ENCODE assay signal across 14 mouse cellular contexts in the genomic region with DNA sequence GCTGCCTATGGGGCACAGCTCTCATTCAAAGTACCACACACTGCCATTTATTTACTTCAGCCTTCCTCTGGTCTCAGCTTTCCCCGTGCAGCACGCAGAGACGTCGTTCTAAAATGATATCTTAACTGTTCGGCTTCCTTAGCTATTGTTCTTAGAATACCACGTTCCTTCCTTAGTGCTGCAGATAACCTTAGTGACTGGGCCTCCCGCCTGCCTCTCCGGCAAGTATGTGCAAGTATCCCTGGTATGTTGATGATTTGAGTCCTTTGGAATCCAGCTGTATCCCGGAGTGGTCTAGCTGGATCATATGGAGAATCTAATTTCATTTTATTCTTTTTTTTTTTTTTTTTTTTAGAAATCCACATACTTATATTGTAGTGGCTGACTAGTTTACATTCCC. TPM values are rescaled to one million over a fixed set of nuclear protein-coding genes. Genes with fewer than 3 reads are reported as not detected.
A peak's percentile ranks its signal among the peaks of the same experiment; 100 is the strongest.
DNase-seq lines count a peak whose midpoint lies in the region; ATAC-seq and TF ChIP-seq lines count a peak whose summit lies in the region.
"Had no signal": no experiment of that assay in that cellular context is flagged by ENCODE, and none has a peak within 500 bp of the region (broad histone marks: within the 10 kb centered on the region; RNA-seq: fewer than 3 reads in every experiment).

No protein-coding gene starts in this region.

- ATAC-seq in heart, embryonic 16.5 days (replicated peaks; ENCODE audit: extremely low read depth, insufficient read depth, low FRiP score) = peak; percentile 81
- no peak for ATAC-seq in forebrain, embryonic 11.5 days (replicated peaks; ENCODE audit: low FRiP score)
- ATAC-seq: activated CD4-positive, CD25-positive, alpha-beta regulatory T cell, adult 4 months had no signal

- 24% methylated on average over 9 of the region's 9 CpGs for WGBS in heart, embryonic 16.5 days
- whole genome bisulfite sequencing in heart, adult 2 months = 31% methylated on average over 9 of the region's 9 CpGs
- WGBS in forebrain, embryonic 11.5 days = 74% methylated on average over 9 of the region's 9 CpGs

- no peaks in the 10 kb centered on the region; the same call in 1 of the 2 replicates for H3K4me1 ChIP-seq in heart, embryonic 16.5 days (ENCODE audit: control insufficient read depth, insufficient read depth, low read length)
- no peaks in the 10 kb centered on the region; the same call in 1 of the 2 replicates for H3K4me1 ChIP-seq in heart, adult 2 months (ENCODE audit: control insufficient read depth, insufficient read depth, low read length)
- H3K4me1 ChIP-seq in forebrain, embryonic 11.5 days (replicated peaks; ENCODE audit: control insufficient read depth, insufficient read depth, low read length) = no peaks in the 10 kb centered on the region
- H3K4me1 ChIP-seq: hindbrain, embryonic 12.5 days had no signal

- no peak for TF ChIP-seq EP300 in heart, adult 2 months (IDR thresholded peaks at IDR 0.05; ENCODE audit: insufficient read depth, low read depth, low read length)

- TF ChIP-seq POLR2A in heart, adult 2 months (IDR thresholded peaks at IDR 0.05; ENCODE audit: insufficient read depth, low read depth, low read length) = no peak

- DNase-seq in heart, adult 2 months = no peak
- peak; percentile 14 for DNase-seq in Muller cell, postnatal 12 days (ENCODE audit: inconsistent ontology term)
- DNase-seq in embryo, embryonic 9.5 days (ENCODE audit: extremely low spot score) = peak; percentile 7
- DNase-seq in lung, postnatal 10 days = peak; percentile 23
- DNase-seq in forebrain, embryonic 11.5 days (ENCODE audit: low spot score) = no peak
- no peak for DNase-seq in right cerebral cortex, adult 18-20 months
- DNase-seq in B cell, adult 2 months = no peak
- DNase-seq: cerebellum, adult 9-11 months; left cerebral cortex, postnatal 4 days had no signal

- H3K36me3 ChIP-seq in heart, embryonic 16.5 days (ENCODE audit: control insufficient read depth, insufficient read depth) = no peaks in the 10 kb centered on the region
- H3K36me3 ChIP-seq in heart, adult 2 months (ENCODE audit: control insufficient read depth, insufficient read depth, low read length) = no peaks in the 10 kb centered on the region
- no peaks in the 10 kb centered on the region for H3K36me3 ChIP-seq in forebrain, embryonic 11.5 days (ENCODE audit: control insufficient read depth, insufficient read depth, low read length)
- H3K36me3 ChIP-seq: hindbrain, embryonic 12.5 days had no signal

- H3K4me3 ChIP-seq in heart, embryonic 16.5 days (ENCODE audit: low read length) = no peak overlapping the region
- no peak overlapping the region for H3K4me3 ChIP-seq in heart, adult 2 months
- no peak overlapping the region for H3K4me3 ChIP-seq in forebrain, embryonic 11.5 days (ENCODE audit: low read depth, low read length)
- H3K4me3 ChIP-seq: erythroblast, embryonic 14.5 days; hindbrain, embryonic 12.5 days; megakaryocyte, embryonic 14.5 days had no signal

- intact Hi-C loops in heart, adult 2 months (cut with DNase I) = loop anchor here (5.0 kb wide), 1 partner anchor 38 kb away; no protein-coding TSS in a partner anchor

- H3K27me3 ChIP-seq in heart, embryonic 16.5 days (ENCODE audit: control insufficient read depth, insufficient read depth, low read length) = no peaks in the 10 kb centered on the region
- H3K27me3 ChIP-seq in heart, adult 2 months (ENCODE audit: control insufficient read depth, insufficient read depth, low read length) = no peaks in the 10 kb centered on the region
- H3K27me3 ChIP-seq in forebrain, embryonic 11.5 days (ENCODE audit: control insufficient read depth, insufficient read depth, low read length) = no peaks in the 10 kb centered on the region
- H3K27me3 ChIP-seq: hindbrain, embryonic 12.5 days; megakaryocyte, embryonic 14.5 days had no signal

- H3K79me2 ChIP-seq in heart, adult 2 months (replicated peaks; ENCODE audit: control insufficient read depth, insufficient read depth, low read length) = no peaks in the 10 kb centered on the region

- no peak overlapping the region for H3K9ac ChIP-seq in heart, embryonic 16.5 days (ENCODE audit: low read length)
- H3K9ac ChIP-seq in heart, adult 2 months (ENCODE audit: low read depth, low read length) = no peak overlapping the region
- H3K9ac ChIP-seq in forebrain, embryonic 11.5 days (ENCODE audit: low read length) = no peak overlapping the region
- H3K9ac ChIP-seq: hindbrain, embryonic 12.5 days had no signal

- TF ChIP-seq CTCF in heart, adult 2 months (IDR thresholded peaks at IDR 0.05) = no peak

- no peak overlapping the region for H3K4me2 ChIP-seq in heart, embryonic 16.5 days (ENCODE audit: low read depth, low read length)
- no peak overlapping the region for H3K4me2 ChIP-seq in forebrain, embryonic 11.5 days (ENCODE audit: low read depth, low read length, severe bottlenecking)
- H3K4me2 ChIP-seq: hindbrain, embryonic 12.5 days had no signal

- peak overlapping the region; percentile 82 for H3K27ac ChIP-seq in heart, embryonic 16.5 days (ENCODE audit: low read length)
- H3K27ac ChIP-seq in heart, adult 2 months = no peak overlapping the region
- no peak overlapping the region for H3K27ac ChIP-seq in forebrain, embryonic 11.5 days (ENCODE audit: low read depth, low read length)
- H3K27ac ChIP-seq: hindbrain, embryonic 12.5 days had no signal

- H3K9me3 ChIP-seq in heart, embryonic 16.5 days (replicated peaks; ENCODE audit: control insufficient read depth, low read length) = no peaks in the 10 kb centered on the region
- H3K9me3 ChIP-seq in forebrain, embryonic 11.5 days (ENCODE audit: control insufficient read depth, low read length) = no peaks in the 10 kb centered on the region
- H3K9me3 ChIP-seq: hindbrain, embryonic 12.5 days; megakaryocyte, embryonic 14.5 days had no signal

RNA-seq across cellular contexts. Expression of a gene that starts 9.2 kb away (rescaled TPM):
- 31.3 and 32.3 TPM in 2 replicates for polyA plus RNA-seq in heart, embryonic 16.5 days (2015; fragmentation: Nextera tagmentation; extraction: Ambion mirVana)
- total RNA-seq in heart, adult 2 months (2021) = 10 to 100 TPM; 38.2 to 41.8 TPM
- 5.6 and 13.2 TPM in 2 replicates for polyA plus RNA-seq in heart, adult 2 months (2012; rRNA removed)
- 59.6 and 71.1 TPM in 2 replicates for polyA plus RNA-seq in forebrain, embryonic 11.5 days (2014; fragmentation: Nextera tagmentation; extraction: Ambion mirVana)

Comparison
In these comparisons a context has a peak if more than half of its experiments do, and no peak if none do; other contexts are left out.
1. DNase-seq: peak in Muller cell, postnatal 12 days (single experiment), embryo, embryonic 9.5 days (single experiment) and lung, postnatal 10 days (single experiment); none in heart, adult 2 months (0 of 2), forebrain, embryonic 11.5 days (single experiment), right cerebral cortex, adult 18-20 months (single experiment) and B cell, adult 2 months (0 of 2).